Mouse (Mus musculus) 3T3-L1 (cell line): ENCODE data around the gene Nfib.

ENCODE experiments used
- DNase-seq: peaks from one replicate; pipeline ENCODE4 v3.0.0-alpha.2; 2015; ENCODE audit warnings: low read depth, low spot score

Nfib gene

GRCm38 (mm10) chr4:82437533-82438318 is 267.8 kb downstream of the Nfib start:
- DNase-seq, result no peak

- DNase-seq, result no peak
Measured at GRCm38 (mm10) chr4:82436656-82437055, 268.9 kb downstream of the Nfib start.

GRCm38 (mm10) chr4:82435716-82436115 is 269.8 kb downstream of the Nfib start:
- peak; percentile 96 for DNase-seq

- no peak for DNase-seq
Measured at GRCm38 (mm10) chr4:82433926-82434705, 271.4 kb downstream of the Nfib start.

GRCm38 (mm10) chr4:82431831-82432230 is 273.7 kb downstream of the Nfib start:
- no peak for DNase-seq

- DNase-seq, result no peak
Measured at GRCm38 (mm10) chr4:82430802-82431201, 274.7 kb downstream of the Nfib start.

- no peak for DNase-seq
Measured at GRCm38 (mm10) chr4:82426224-82426623, 279.3 kb downstream of the Nfib start.

- DNase-seq, result no peak
Measured at GRCm38 (mm10) chr4:82418241-82418640, 287.3 kb downstream of the Nfib start.

GRCm38 (mm10) chr4:82415817-82416216 is 289.7 kb downstream of the Nfib start:
- peak; percentile 25 for DNase-seq

GRCm38 (mm10) chr4:82412651-82413050 is 292.9 kb downstream of the Nfib start:
- no peak for DNase-seq

GRCm38 (mm10) chr4:82411965-82412364 is 293.6 kb downstream of the Nfib start:
- no peak for DNase-seq

GRCm38 (mm10) chr4:82408463-82409404 is 296.8 kb downstream of the Nfib start:
- DNase-seq, result no peak

GRCm38 (mm10) chr4:82406511-82406910 is 299.0 kb downstream of the Nfib start:
- DNase-seq, result no peak

- no peak for DNase-seq
Measured at GRCm38 (mm10) chr4:82405791-82406190, 299.8 kb downstream of the Nfib start.

- DNase-seq, result no peak
Measured at GRCm38 (mm10) chr4:82403975-82404651, 301.4 kb downstream of the Nfib start.

GRCm38 (mm10) chr4:82402666-82403065 is 302.9 kb downstream of the Nfib start:
- no peak for DNase-seq

- DNase-seq, result no peak
Measured at GRCm38 (mm10) chr4:82401450-82402061, 304.0 kb downstream of the Nfib start.

- DNase-seq, result peak; percentile 84
Measured at GRCm38 (mm10) chr4:82400536-82400935, 305.0 kb downstream of the Nfib start.

- DNase-seq, result peak; percentile 80
Measured at GRCm38 (mm10) chr4:82399406-82400380, 305.9 kb downstream of the Nfib start.
